25 mouse cellular contexts compared by ENCODE assay signal in the genomic region with DNA sequence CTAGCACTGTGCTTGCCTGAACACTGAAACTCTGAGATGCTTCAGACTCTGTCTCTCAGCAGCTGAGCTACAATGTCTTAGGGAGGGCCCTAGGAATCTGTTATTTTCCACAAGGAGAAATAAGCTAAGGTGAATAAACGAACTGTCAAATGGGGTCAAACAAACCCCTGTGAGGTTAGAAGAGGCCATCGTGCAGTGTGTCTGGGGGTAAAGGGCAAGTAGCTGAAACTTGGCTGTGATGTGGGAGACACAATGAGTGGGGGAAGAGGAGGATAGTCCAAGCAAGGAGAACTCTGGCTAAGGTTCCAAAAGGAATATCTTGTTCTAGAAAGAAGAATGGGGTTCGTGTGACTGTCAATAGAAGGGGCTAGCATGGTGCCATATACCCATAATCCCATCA. TPM values are rescaled to one million over a fixed set of nuclear protein-coding genes. Genes with fewer than 3 reads are reported as not detected.
DNase-seq lines count a peak whose midpoint lies in the region; ATAC-seq and TF ChIP-seq lines count a peak whose summit lies in the region.
"Had no signal": no experiment of that assay in that cellular context is flagged by ENCODE, and none has a peak within 500 bp of the region (broad histone marks: within the 10 kb centered on the region; RNA-seq: fewer than 3 reads in every experiment).

No protein-coding gene starts in this region.

- no peaks in the 10 kb centered on the region for H3K9me3 ChIP-seq in heart, embryonic 16.5 days (replicated peaks; ENCODE audit: control insufficient read depth, low read length)
- H3K9me3 ChIP-seq in kidney, embryonic 15.5 days (replicated peaks), result no peaks in the 10 kb centered on the region
- no peaks in the 10 kb centered on the region for H3K9me3 ChIP-seq in forebrain, embryonic 16.5 days (ENCODE audit: control insufficient read depth, low read length)
- H3K9me3 ChIP-seq: embryonic facial prominence, embryonic 15.5 days; forebrain, embryonic 10.5 days; G1E; heart, embryonic 15.5 days; hindbrain, embryonic 10.5 days had no signal

- H3K27ac ChIP-seq in heart, embryonic 16.5 days (ENCODE audit: low read length), result no peak overlapping the region
- no peak overlapping the region for H3K27ac ChIP-seq in kidney, embryonic 15.5 days
- peak overlapping the region; percentile 32; the same call in 1 of the 2 replicates for H3K27ac ChIP-seq in thymus, adult 2 months (ENCODE audit: control insufficient read depth, insufficient read depth, low read length)
- H3K27ac ChIP-seq in forebrain, embryonic 16.5 days (ENCODE audit: low read length), result no peak overlapping the region
- H3K27ac ChIP-seq: embryonic facial prominence, embryonic 15.5 days; forebrain, embryonic 10.5 days; heart, adult 2 months; heart, embryonic 15.5 days; hindbrain, embryonic 10.5 days; hindbrain, embryonic 14.5 days had no signal

- TF ChIP-seq CTCF in thymus, adult 2 months (IDR thresholded peaks at IDR 0.05; ENCODE audit: borderline replicate concordance, control insufficient read depth, extremely low read depth, insufficient read depth, low read length, poor library complexity), result no peak

- no peaks in the 10 kb centered on the region for H3K27me3 ChIP-seq in heart, embryonic 16.5 days (ENCODE audit: control insufficient read depth, insufficient read depth, low read length)
- H3K27me3 ChIP-seq in kidney, embryonic 15.5 days, result no peaks in the 10 kb centered on the region
- H3K27me3 ChIP-seq in thymus, adult 2 months (ENCODE audit: control insufficient read depth, insufficient read depth, low read length), result no peaks in the 10 kb centered on the region
- no peaks in the 10 kb centered on the region for H3K27me3 ChIP-seq in forebrain, embryonic 16.5 days (replicated peaks; ENCODE audit: control insufficient read depth, insufficient read depth, low read length)
- H3K27me3 ChIP-seq: embryonic facial prominence, embryonic 15.5 days; heart, embryonic 15.5 days had no signal

- peaks cover 5% of the 10 kb centered on the region; the same call in 1 of the 2 replicates for H3K4me1 ChIP-seq in heart, embryonic 16.5 days (ENCODE audit: control insufficient read depth, insufficient read depth, low read length)
- H3K4me1 ChIP-seq in kidney, embryonic 15.5 days, result peaks cover 6% of the 10 kb centered on the region
- peaks cover 27% of the 10 kb centered on the region for H3K4me1 ChIP-seq in thymus, adult 2 months (replicated peaks; ENCODE audit: control insufficient read depth, insufficient read depth, low read length)
- H3K4me1 ChIP-seq in forebrain, embryonic 16.5 days (replicated peaks; ENCODE audit: control insufficient read depth, insufficient read depth, low read length), result no peaks in the 10 kb centered on the region
- H3K4me1 ChIP-seq: embryonic facial prominence, embryonic 15.5 days had no signal

- ATAC-seq in heart, embryonic 16.5 days (replicated peaks; ENCODE audit: extremely low read depth, insufficient read depth, low FRiP score), result 0 out of 2 replicates have a peak, but pooled peaks have one; percentile 28
- no peak for ATAC-seq in kidney, embryonic 15.5 days (replicated peaks; ENCODE audit: low FRiP score)
- no peak for ATAC-seq in forebrain, embryonic 16.5 days
- ATAC-seq: CD4-positive, CD25-positive, alpha-beta regulatory T cell, adult 4 months; forebrain, embryonic 14.5 days had no signal

- 60% methylated on average over 3 of the region's 3 CpGs for WGBS in heart, embryonic 16.5 days
- 68% methylated on average over 3 of the region's 3 CpGs for WGBS in kidney, embryonic 15.5 days
- 73% methylated on average over 3 of the region's 3 CpGs for WGBS in thymus, adult 2 months
- 76% methylated on average over 3 of the region's 3 CpGs for WGBS in forebrain, embryonic 16.5 days

- no peak for DNase-seq in heart, adult 18-20 months
- DNase-seq in kidney, adult 8-10 months, result peak; percentile 60 to 78
- no peak for DNase-seq in thymus, adult 2 months
- no peak for DNase-seq in thymus, postnatal 36 days
- DNase-seq: adrenal gland, adult 8-10 months; adrenal gland, postnatal 36 days; B cell, adult 2 months; cerebellum, adult 2 months; cerebellum, postnatal 10 days; embryo, embryonic 11 days; gastrocnemius, postnatal 10 days; heart, adult 2 months had no signal

- no peak for TF ChIP-seq POLR2A in thymus, adult 2 months (IDR thresholded peaks at IDR 0.05; ENCODE audit: control insufficient read depth, extremely low read depth, insufficient read depth, low read length, poor library complexity)

- no peak overlapping the region for H3K4me3 ChIP-seq in heart, embryonic 16.5 days (ENCODE audit: low read length)
- H3K4me3 ChIP-seq in kidney, embryonic 15.5 days (replicated peaks), result no peak overlapping the region
- H3K4me3 ChIP-seq in thymus, adult 2 months (ENCODE audit: control insufficient read depth, insufficient read depth, low read length), result no peak overlapping the region
- no peak overlapping the region for H3K4me3 ChIP-seq in forebrain, embryonic 16.5 days (replicated peaks; ENCODE audit: low read length)
- H3K4me3 ChIP-seq: embryonic facial prominence, embryonic 15.5 days; erythroblast, embryonic 14.5 days; forebrain, embryonic 10.5 days; heart, adult 2 months; heart, embryonic 15.5 days; hindbrain, embryonic 10.5 days had no signal

- H3K36me3 ChIP-seq in heart, embryonic 16.5 days (ENCODE audit: control insufficient read depth, insufficient read depth), result no peaks in the 10 kb centered on the region
- H3K36me3 ChIP-seq in kidney, embryonic 15.5 days, result no peaks in the 10 kb centered on the region
- no peaks in the 10 kb centered on the region for H3K36me3 ChIP-seq in thymus, adult 2 months (ENCODE audit: control insufficient read depth, insufficient read depth, low read length)
- H3K36me3 ChIP-seq in forebrain, embryonic 16.5 days (ENCODE audit: control insufficient read depth, insufficient read depth), result no peaks in the 10 kb centered on the region
- H3K36me3 ChIP-seq: embryonic facial prominence, embryonic 15.5 days; forebrain, embryonic 10.5 days; heart, embryonic 15.5 days; hindbrain, embryonic 10.5 days had no signal

- no peak overlapping the region for H3K9ac ChIP-seq in heart, embryonic 16.5 days (ENCODE audit: low read length)
- no peak overlapping the region for H3K9ac ChIP-seq in kidney, embryonic 15.5 days
- no peak overlapping the region for H3K9ac ChIP-seq in forebrain, embryonic 16.5 days (replicated peaks; ENCODE audit: low read depth, low read length)
- H3K9ac ChIP-seq: embryonic facial prominence, embryonic 15.5 days; heart, embryonic 15.5 days; hindbrain, embryonic 14.5 days had no signal

- H3K4me2 ChIP-seq in heart, embryonic 16.5 days (ENCODE audit: low read depth, low read length), result no peak overlapping the region
- no peak overlapping the region for H3K4me2 ChIP-seq in kidney, embryonic 15.5 days
- H3K4me2 ChIP-seq in forebrain, embryonic 16.5 days (ENCODE audit: low read length), result no peak overlapping the region
- H3K4me2 ChIP-seq: embryonic facial prominence, embryonic 15.5 days; heart, embryonic 11.5 days; heart, embryonic 15.5 days; hindbrain, embryonic 14.5 days had no signal

RNA-seq across cellular contexts. Expression of gene Papss2, which starts 26.6 kb away (rescaled TPM):
- 5.2 and 5.8 TPM in 2 replicates for polyA plus RNA-seq in heart, embryonic 16.5 days (2015; fragmentation: Nextera tagmentation; extraction: Ambion mirVana)
- 10 to 100 TPM; 13.1 to 15.2 TPM for total RNA-seq in heart, adult 18-20 months (2021)
- 17.2 and 17.6 TPM in 2 replicates for polyA plus RNA-seq in kidney, embryonic 15.5 days (2015; fragmentation: Nextera tagmentation; extraction: Ambion mirVana)
- polyA plus RNA-seq in thymus, adult 2 months (2012; rRNA removed), result 5.7 and 6.5 TPM in 2 replicates
- 0.51 and 1.4 TPM in 2 replicates for polyA plus RNA-seq in forebrain, embryonic 16.5 days (2015; fragmentation: Nextera tagmentation; extraction: Ambion mirVana)

Comparison
In these comparisons a context has a peak if more than half of its experiments do, and no peak if none do; other contexts are left out.
1. DNase-seq: peak in kidney, adult 8-10 months (2 of 2); none in heart, adult 18-20 months (0 of 2), thymus, adult 2 months (single experiment) and thymus, postnatal 36 days (0 of 2).